Mouse (Mus musculus) forebrain, embryonic 11.5 days (tissue): Measurements from ENCODE around the gene Eif3m. TPM values are rescaled to one million over a fixed set of nuclear protein-coding genes. Genes with fewer than 3 reads are reported as not detected.

ENCODE experiments used
- ATAC-seq: fragments of 200-750 bp; cut with Nextera tagmentation; replicated peaks from 2 replicates; pipeline ENCODE4 v1.8.0; 2017; ENCODE audit warnings: moderate TSS enrichment; ENCODE audit not compliant: low FRiP score
- DNase-seq: peaks from one replicate; pipeline ENCODE4 v3.0.0-alpha.2; 2017; ENCODE audit warnings: low spot score
- H3K27ac ChIP-seq: fragments of 300-500 bp; sonication (generic); 2 replicates; pipeline ENCODE4 v1.5.1; 2014; ENCODE audit warnings: low read depth, low read length
- H3K27me3 ChIP-seq: fragments of 300-500 bp; sonication (generic); 2 replicates; pipeline ENCODE4 v1.6.1; 2014; ENCODE audit warnings: mild to moderate bottlenecking, low read length, mixed read lengths; ENCODE audit not compliant: control insufficient read depth, insufficient read depth
- H3K36me3 ChIP-seq: fragments of 300-500 bp; sonication (generic); 2 replicates; pipeline ENCODE4 v1.6.1; 2014; ENCODE audit warnings: mild to moderate bottlenecking, low read length, moderate library complexity, mixed read lengths; ENCODE audit not compliant: control insufficient read depth, insufficient read depth
- H3K4me1 ChIP-seq: fragments of 300-500 bp; sonication (generic); replicated peaks from 2 replicates; pipeline ENCODE4 v1.6.1; 2014; ENCODE audit warnings: low read length, mixed read lengths; ENCODE audit not compliant: control insufficient read depth, insufficient read depth
- H3K4me2 ChIP-seq: fragments of 300-500 bp; sonication (generic); 2 replicates; pipeline ENCODE4 v1.6.1; 2014; ENCODE audit warnings: low read depth, mild to moderate bottlenecking, low read length, moderate library complexity, mixed read lengths; ENCODE audit not compliant: severe bottlenecking
- H3K4me3 ChIP-seq: fragments of 300-500 bp; sonication (generic); 2 replicates; pipeline ENCODE4 v1.5.1; 2014; ENCODE audit warnings: low read depth, low read length
- H3K9ac ChIP-seq: fragments of 300-500 bp; sonication (generic); 2 replicates; pipeline ENCODE4 v1.6.1; 2014; ENCODE audit warnings: low read length
- H3K9me3 ChIP-seq: fragments of 300-500 bp; sonication (generic); 2 replicates; pipeline ENCODE4 v1.6.1; 2016; ENCODE audit warnings: low read length, mixed read lengths; ENCODE audit not compliant: control insufficient read depth
- WGBS: fragments of 180-500 bp; shearing (Covaris S2); extraction: QIAGEN DNeasy Blood & Tissue Kit; methylation state at CpG from one replicate; pipeline ENCODE4 v1.1.7; 2014; 5-methylcytosine and 5-hydroxymethylcytosine counted together
- polyA plus RNA-seq: library from polyadenylated mRNA; unstranded; fragments of >200 nt; fragmentation: Nextera tagmentation; extraction: Ambion mirVana; gene quantifications from 2 replicates; pipeline ENCODE4 v1.2.1, GENCODE M21; 2014

Eif3m gene
- polyA plus RNA-seq, 1 experiment from 2014 or later = 276 TPM

DNA sequence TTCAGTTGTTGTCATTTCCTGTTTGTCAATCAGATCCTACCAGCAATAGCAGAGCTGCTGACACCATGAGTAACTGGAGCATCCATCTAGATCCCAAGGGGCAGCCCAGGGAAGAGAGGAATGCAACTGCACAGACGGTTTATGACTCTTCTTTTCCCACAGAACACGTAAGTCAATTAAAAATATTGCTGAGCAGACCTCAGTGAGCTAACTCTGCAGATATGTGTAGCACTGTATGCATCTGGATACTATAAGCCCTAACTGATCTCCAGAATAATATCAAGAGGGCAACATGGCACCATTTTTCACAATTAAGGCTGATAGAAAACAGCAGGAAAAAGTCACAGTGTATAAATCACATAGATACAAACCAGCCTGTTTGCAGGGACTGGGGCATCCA, 22.4 kb downstream of the Eif3m start:
- Histone ChIP-seq H3K27me3 (no peaks in the 10 kb centered on the region), H3K27ac (no peak overlapping the region), H3K9me3 (no peaks in the 10 kb centered on the region), H3K4me1 (no peaks in the 10 kb centered on the region), H3K36me3 (no peaks in the 10 kb centered on the region; the same call in 1 of the 2 replicates), H3K4me3 (no peak overlapping the region), H3K4me2 (no peak overlapping the region), H3K9ac (no peak overlapping the region)
- DNase-seq (no peak), ATAC-seq (no peak)
- 81% methylated on average over 2 of the region's 2 CpGs for WGBS

DNA sequence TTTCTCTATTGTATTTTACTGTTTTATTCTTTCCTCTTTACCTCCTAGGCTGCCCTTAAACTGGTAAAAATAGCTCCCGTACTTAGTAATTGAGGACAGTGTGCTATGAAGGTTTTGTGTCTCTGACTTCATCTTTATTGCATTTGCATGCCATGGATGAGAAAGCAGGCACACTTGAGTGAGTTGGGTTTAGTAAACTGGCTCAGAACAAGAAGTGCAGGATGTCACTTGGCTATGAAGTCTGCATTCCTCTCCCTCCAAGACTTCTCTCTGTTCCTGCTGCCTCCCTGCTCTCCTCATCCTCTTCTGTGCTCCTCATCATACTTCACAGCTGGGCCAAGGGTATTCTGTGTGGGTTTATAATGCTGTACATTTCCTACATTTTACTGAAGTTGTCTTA, 27.9 kb downstream of the Eif3m start:
- Histone ChIP-seq H3K4me3 (no peak overlapping the region), H3K27me3 (no peaks in the 10 kb centered on the region), H3K4me1 (no peaks in the 10 kb centered on the region), H3K9ac (no peak overlapping the region), H3K36me3 (no peaks in the 10 kb centered on the region), H3K9me3 (no peaks in the 10 kb centered on the region), H3K4me2 (no peak overlapping the region), H3K27ac (no peak overlapping the region)
- 95% methylated on average over 1 of the region's 1 CpGs for WGBS
- DNase-seq = no peak
- no peak for ATAC-seq

DNA sequence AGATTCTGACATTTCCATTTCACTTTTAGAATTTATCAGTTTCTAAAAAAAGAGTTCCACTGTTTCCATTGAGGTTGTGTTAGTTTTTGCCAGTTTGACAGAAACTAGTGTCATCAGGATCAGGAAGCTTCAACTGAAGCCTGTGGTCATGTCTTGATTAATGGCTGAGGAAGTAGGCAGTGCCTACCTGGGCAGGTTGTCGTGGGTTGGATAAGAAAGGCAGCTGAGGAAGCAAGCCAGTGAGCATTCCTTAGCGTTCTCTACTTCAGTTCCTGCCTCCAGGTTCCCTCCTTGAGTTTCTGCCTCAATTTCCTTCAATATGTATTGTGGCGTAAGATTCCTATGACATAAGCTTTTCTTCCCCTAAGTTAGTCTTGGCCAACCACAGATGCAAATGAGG, 31.1 kb downstream of the Eif3m start:
- DNase-seq = no peak
- H3K27me3 ChIP-seq = no peaks in the 10 kb centered on the region
- H3K9ac ChIP-seq = no peak overlapping the region
- H3K4me3 ChIP-seq = no peak overlapping the region
- no peaks in the 10 kb centered on the region for H3K9me3 ChIP-seq
- H3K36me3 ChIP-seq = no peaks in the 10 kb centered on the region
- ATAC-seq = no peak
- no peak overlapping the region for H3K27ac ChIP-seq
- no peak overlapping the region for H3K4me2 ChIP-seq
- H3K4me1 ChIP-seq = no peaks in the 10 kb centered on the region
- 68% methylated on average over 3 of the region's 3 CpGs for WGBS

DNA sequence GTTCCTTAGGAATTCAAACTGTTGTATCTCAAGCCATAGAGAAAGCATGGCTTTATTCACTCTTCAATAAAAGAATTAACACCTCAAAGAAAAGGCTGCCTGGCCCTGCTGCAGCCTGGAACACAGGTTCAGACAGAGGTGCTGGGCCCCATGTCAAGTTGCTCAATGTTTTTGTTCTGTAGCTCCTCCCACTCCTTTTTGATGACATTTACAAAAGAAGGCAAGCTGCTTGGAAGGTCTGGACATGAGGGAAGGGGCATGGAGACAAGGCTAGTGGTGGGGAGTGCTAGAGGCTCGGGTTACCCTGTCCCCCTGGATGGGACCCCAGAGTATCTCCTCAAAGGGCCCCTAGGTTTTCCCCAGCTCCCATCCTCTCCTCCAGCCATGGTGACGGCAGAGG, 35.2 kb downstream of the Eif3m start:
- no peaks in the 10 kb centered on the region for H3K36me3 ChIP-seq
- H3K27ac ChIP-seq = no peak overlapping the region
- H3K27me3 ChIP-seq = no peaks in the 10 kb centered on the region
- ATAC-seq (peak; percentile 87), DNase-seq (peak; percentile 50)
- 8% methylated on average over 2 of the region's 2 CpGs for WGBS
- H3K4me2 ChIP-seq = no peak overlapping the region
- no peak overlapping the region for H3K9ac ChIP-seq
- H3K4me1 ChIP-seq = no peaks in the 10 kb centered on the region
- no peaks in the 10 kb centered on the region for H3K9me3 ChIP-seq
- H3K4me3 ChIP-seq = no peak overlapping the region

DNA sequence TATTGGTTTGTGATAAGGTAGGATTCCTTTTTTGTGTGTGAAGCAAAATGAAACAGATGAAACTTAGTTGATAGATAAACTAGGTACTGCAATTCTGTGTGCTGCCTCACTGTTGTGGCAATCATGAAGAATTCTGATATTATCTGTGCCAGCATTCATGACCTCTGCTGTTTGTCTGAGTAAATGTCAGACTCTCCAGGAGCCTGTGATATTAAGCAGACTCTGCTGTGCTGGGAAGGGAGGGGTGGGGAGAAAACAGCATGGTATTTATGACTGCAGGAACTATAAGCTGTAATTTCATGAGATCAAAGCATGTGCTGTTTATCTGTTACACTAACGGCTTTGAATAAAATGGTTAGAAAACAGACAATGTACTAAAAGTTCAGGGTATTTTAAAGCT, 52.4 kb downstream of the Eif3m start:
- no peaks in the 10 kb centered on the region for H3K9me3 ChIP-seq
- H3K4me3 ChIP-seq = no peak overlapping the region
- no peak overlapping the region for H3K9ac ChIP-seq
- H3K36me3 ChIP-seq = no peaks in the 10 kb centered on the region
- no peak overlapping the region for H3K27ac ChIP-seq
- DNase-seq (no peak), ATAC-seq (no peak)
- no peak overlapping the region for H3K4me2 ChIP-seq
- 89% methylated on average over 1 of the region's 1 CpGs for WGBS
- no peaks in the 10 kb centered on the region for H3K4me1 ChIP-seq
- H3K27me3 ChIP-seq = no peaks in the 10 kb centered on the region

Other genes with a start within 250 kb of the Eif3m start
- gene Qser1, start 200.3 kb downstream of the Eif3m start, polyA plus RNA-seq = 18.7 and 18.9 TPM in 2 replicates
- 0.48 and 1.1 TPM in 2 replicates for gene Prrg4, start 167.2 kb downstream of the Eif3m start, polyA plus RNA-seq
- gene Ccdc73, start 149.3 kb downstream of the Eif3m start, polyA plus RNA-seq = 5.5 and 6.6 TPM in 2 replicates
- gene Gm11060, start 74.9 kb upstream of the Eif3m start, polyA plus RNA-seq = not detected in 2 replicates
- 0.11 and 0.15 TPM in 2 replicates for gene Wt1, start 109.4 kb upstream of the Eif3m start, polyA plus RNA-seq
- 0.16 TPM in 1 of 2 replicates, not detected in the other for gene Them7, start 207.2 kb upstream of the Eif3m start, polyA plus RNA-seq